Mouse (Mus musculus) C2C12 (cell line): ENCODE results near the gene Nrarp. TPM values are rescaled to one million over a fixed set of nuclear protein-coding genes. Genes with fewer than 3 reads are reported as not detected.
A peak's percentile ranks its signal among the peaks of the same experiment; 100 is the strongest.

Experiments
- H3K27me3 ChIP-seq: one replicate; pipeline ENCODE4 v1.6.1; 2011; ENCODE audit not compliant: control insufficient read depth, insufficient read depth, insufficient read length
- H3K36me3 ChIP-seq: one replicate; pipeline ENCODE4 v1.6.1; 2011; ENCODE audit not compliant: control insufficient read depth, insufficient read depth
- H3K4me3 ChIP-seq: one replicate; pipeline ENCODE4 v1.5.1; 2011; ENCODE audit warnings: mild to moderate bottlenecking, control low read depth; ENCODE audit not compliant: poor library complexity, insufficient read depth, severe bottlenecking
- H3K79me2 ChIP-seq: one replicate; pipeline ENCODE4 v1.6.1; 2011; ENCODE audit not compliant: control insufficient read depth, insufficient read depth
- H3K79me3 ChIP-seq: one replicate; pipeline ENCODE4 v1.6.1; 2011; ENCODE audit warnings: low read depth, control low read depth
- H3ac ChIP-seq: one replicate; pipeline ENCODE3; 2011; ENCODE audit warnings: low read depth; ENCODE audit not compliant: control insufficient read depth, insufficient read length
- CEBPB ChIP-seq: IDR thresholded peaks from one replicate; pipeline ENCODE4 v1.6.1; 2011; ENCODE audit warnings: low read depth, mild to moderate bottlenecking, control low read depth, moderate library complexity
- CTCF ChIP-seq: IDR thresholded peaks from one replicate; pipeline ENCODE4 v1.5.1; 2011; ENCODE audit not compliant: control insufficient read depth, insufficient read depth, insufficient read length
- FOSL1 ChIP-seq: IDR thresholded peaks from one replicate; pipeline ENCODE4 v1.8.0; 2011; ENCODE audit warnings: mild to moderate bottlenecking, low read length; ENCODE audit not compliant: poor library complexity, insufficient read depth, severe bottlenecking
- MAX ChIP-seq: IDR thresholded peaks from one replicate; pipeline ENCODE4 v1.6.1; 2011; ENCODE audit warnings: mild to moderate bottlenecking, control low read depth
- MYOD1 ChIP-seq: IDR thresholded peaks from one replicate; pipeline ENCODE4 v1.6.1; 2011; ENCODE audit warnings: low read depth; ENCODE audit not compliant: control insufficient read depth, insufficient read length
- MYOG ChIP-seq: IDR thresholded peaks from one replicate; pipeline ENCODE4 v1.6.1; 2011; ENCODE audit not compliant: control insufficient read depth, insufficient read length; ENCODE audit errors: extremely low read depth
- USF1 ChIP-seq: IDR thresholded peaks from one replicate; pipeline ENCODE4 v1.6.1; 2011; ENCODE audit warnings: low read depth, mild to moderate bottlenecking, control low read depth, moderate library complexity
- polyA plus RNA-seq: library from polyadenylated mRNA; unstranded; fragments of >200 nt; fragmentation: generic; extraction: Trizol; gene quantifications from one replicate; pipeline ENCODE4 v1.2.1, GENCODE M21; 2012; ENCODE audit warnings: missing spikeins

Gene Nrarp
- polyA plus RNA-seq, 1 experiment: 0.56 TPM

DNA sequence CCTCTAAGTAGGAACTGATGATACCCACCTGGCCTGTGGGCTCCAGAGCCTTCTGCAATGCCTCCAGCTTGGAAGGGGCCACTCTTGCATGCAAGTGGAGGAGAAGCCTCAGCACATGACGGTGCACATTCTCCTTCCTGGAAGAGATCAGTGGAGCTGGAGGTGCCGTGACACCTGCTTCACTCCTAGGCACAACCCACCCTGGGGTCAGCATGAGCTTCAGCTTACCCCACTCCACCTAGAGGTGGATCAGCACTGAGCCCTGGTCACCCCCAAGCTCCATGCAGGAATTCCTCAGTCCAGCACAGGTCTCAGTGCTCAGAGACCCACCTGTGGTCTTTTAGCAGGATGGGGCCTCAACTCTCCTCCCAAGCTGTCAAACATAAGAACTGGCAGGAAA, 20.1 kb downstream of the Nrarp start:
- Histone ChIP-seq H3K79me2 (peaks cover 12% of the 10 kb centered on the region), H3K27me3 (no peaks in the 10 kb centered on the region), H3ac (no peak overlapping the region), H3K79me3 (no peaks in the 10 kb centered on the region), H3K36me3 (peaks cover 61% of the 10 kb centered on the region), H3K4me3 (no peak overlapping the region)
- TF ChIP-seq MYOD1 (no peak), MYOG (no peak), CTCF (no peak), USF1 (no peak), FOSL1 (no peak), MAX (no peak), CEBPB (no peak)

- H3K79me2 ChIP-seq: peaks cover 36% of the 10 kb centered on the region
- peaks cover 15% of the 10 kb centered on the region for H3K79me3 ChIP-seq
- H3K27me3 ChIP-seq: no peaks in the 10 kb centered on the region
- H3ac ChIP-seq: no peak overlapping the region
- TF ChIP-seq USF1 (no peak), FOSL1 (no peak), MYOG (no peak), MAX (no peak), MYOD1 (no peak), CEBPB (no peak), CTCF (no peak)
- H3K36me3 ChIP-seq: peaks cover 79% of the 10 kb centered on the region
- no peak overlapping the region for H3K4me3 ChIP-seq
These were observed 23.2 kb downstream of the Nrarp start for GRCm38 (mm10) chr2:25203631-25204214.

- no peak overlapping the region for H3K4me3 ChIP-seq
- H3K79me2 ChIP-seq: peaks cover 62% of the 10 kb centered on the region
- peaks cover 57% of the 10 kb centered on the region for H3K36me3 ChIP-seq
- no peaks in the 10 kb centered on the region for H3K27me3 ChIP-seq
- peaks cover 35% of the 10 kb centered on the region for H3K79me3 ChIP-seq
- TF ChIP-seq MYOG (no peak), FOSL1 (no peak), MYOD1 (no peak), CTCF (no peak), MAX (no peak), CEBPB (no peak), USF1 (no peak)
- no peak overlapping the region for H3ac ChIP-seq
These were observed 27.0 kb downstream of the Nrarp start for GRCm38 (mm10) chr2:25207593-25207992.

GRCm38 (mm10) chr2:25210686-25211085, 30.1 kb downstream of the Nrarp start:
- Histone ChIP-seq H3K27me3 (no peaks in the 10 kb centered on the region), H3K79me3 (peaks cover 35% of the 10 kb centered on the region), H3K36me3 (peaks cover 26% of the 10 kb centered on the region), H3K79me2 (peaks cover 55% of the 10 kb centered on the region), H3K4me3 (peak overlapping the region; percentile 93), H3ac (peak overlapping the region; percentile 59)
- TF ChIP-seq CEBPB (no peak), CTCF (no peak), USF1 (no peak), MYOD1 (no peak), MAX (no peak), FOSL1 (no peak), MYOG (no peak)

DNA sequence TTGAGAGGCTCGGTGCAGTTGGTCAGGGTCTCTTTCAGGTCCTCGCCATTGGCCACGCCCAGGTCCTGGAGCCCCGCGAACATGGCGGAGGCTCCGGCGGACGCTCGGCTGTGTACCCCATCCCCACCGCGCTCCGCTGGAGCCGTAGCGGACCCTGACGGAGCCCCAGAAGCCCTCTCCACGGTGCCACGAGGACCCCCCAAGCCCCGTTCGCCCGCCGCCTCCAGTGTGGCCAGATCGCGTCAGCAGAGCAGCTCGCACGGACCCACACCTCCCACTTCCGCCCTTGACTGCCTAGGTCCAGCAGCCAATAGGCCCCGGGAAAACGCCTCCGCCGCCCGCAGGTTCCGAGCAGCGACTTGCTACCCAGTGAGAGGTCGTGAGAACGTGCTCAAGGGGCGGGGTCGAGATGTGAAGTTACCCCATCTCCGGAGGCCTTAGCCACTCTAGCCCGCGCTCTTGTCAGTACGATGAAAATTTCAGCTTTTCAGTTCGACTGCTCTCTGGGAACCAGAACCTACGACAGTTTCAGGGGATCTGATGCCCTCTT, 30.6 kb downstream of the Nrarp start, which contains the start of gene Nelfb:
Nelfb (minus strand) TSS at position 369 of the 550 bp plus-strand sequence.
- peaks cover 50% of the 10 kb centered on the region for H3K79me2 ChIP-seq
- TF ChIP-seq USF1 (no peak), MAX (peak; percentile 63), MYOG (no peak), CEBPB (no peak)
- H3K4me3 ChIP-seq: peak within 1 kb of the TSS; percentile 93
- peaks cover 22% of the 10 kb centered on the region for H3K36me3 ChIP-seq
- H3K27me3 ChIP-seq: no peaks in the 10 kb centered on the region
- peaks cover 35% of the 10 kb centered on the region for H3K79me3 ChIP-seq
- peak within 1 kb of the TSS; percentile 59 for H3ac ChIP-seq
